Mouse (Mus musculus) MEL (cell line): ENCODE measurements around the gene Dennd2a. TPM values are rescaled to one million over a fixed set of nuclear protein-coding genes. Genes with fewer than 3 reads are reported as not detected.

Experiments
- DNase-seq: peaks from one replicate; pipeline ENCODE4 v3.0.0; 2011; ENCODE audit warnings: low read depth, low spot score
- H3K27ac ChIP-seq: 2 replicates; pipeline ENCODE4 v1.5.1; 2012; ENCODE audit warnings: low read depth, mild to moderate bottlenecking, control low read depth, low read length, moderate library complexity; ENCODE audit not compliant: control insufficient read depth
- H3K27me3 ChIP-seq, 2 experiments: fragments of 150-350 bp in 1 of 2; sonication (generic) in 1 of 2; 2 replicates each; pipeline ENCODE4 v1.6.1; 2012; ENCODE audit warnings: low read length in 2 of 2, mild to moderate bottlenecking in 2 of 2, improper control_type of control experiment in 1 of 2, moderate library complexity in 1 of 2; ENCODE audit not compliant: insufficient read depth in 2 of 2, control insufficient read depth in 1 of 2
- H3K36me3 ChIP-seq, 2 experiments: 2 replicates each; pipeline ENCODE4 v1.6.1; 2012 to 2014; ENCODE audit warnings: low read length in 2 of 2, improper control_type of control experiment in 1 of 2, inconsistent platforms in 1 of 2, mild to moderate bottlenecking in 1 of 2; ENCODE audit not compliant: insufficient read depth in 2 of 2, control insufficient read depth in 1 of 2
- H3K4me1 ChIP-seq, 2 experiments: fragments of 150-350 bp in 1 of 2; sonication (generic) in 1 of 2; 2 replicates each; pipeline ENCODE4 v1.6.1; 2012; ENCODE audit warnings: low read length in 2 of 2, improper control_type of control experiment in 1 of 2, mild to moderate bottlenecking in 1 of 2; ENCODE audit not compliant: insufficient read depth in 2 of 2, control insufficient read depth in 1 of 2
- H3K4me3 ChIP-seq, 2 experiments: fragments of 150-350 bp in 1 of 2; sonication (generic) in 1 of 2; 2 replicates each; pipeline ENCODE4 v1.5.1; 2012; ENCODE audit warnings: low read depth in 2 of 2, low read length in 2 of 2, mild to moderate bottlenecking in 2 of 2, moderate library complexity in 2 of 2, control low read depth in 1 of 2, improper control_type of control experiment in 1 of 2; ENCODE audit not compliant: control insufficient read depth in 1 of 2, insufficient read depth in 1 of 2
- H3K79me2 ChIP-seq: 2 replicates; pipeline ENCODE4 v1.6.1; 2012; ENCODE audit warnings: mild to moderate bottlenecking, low read length, moderate library complexity; ENCODE audit not compliant: control insufficient read depth, poor library complexity, insufficient read depth
- H3K9ac ChIP-seq: 2 replicates; pipeline ENCODE4 v1.6.1; 2012; ENCODE audit warnings: low read depth, mild to moderate bottlenecking, control low read depth, low read length, moderate library complexity; ENCODE audit not compliant: control insufficient read depth, poor library complexity, severe bottlenecking
- H3K9me3 ChIP-seq: fragments of 150-350 bp; sonication (generic); replicated peaks from 2 replicates; pipeline ENCODE4 v1.6.1; 2012; ENCODE audit warnings: mild to moderate bottlenecking, low read length, improper control_type of control experiment, moderate library complexity; ENCODE audit not compliant: insufficient read depth
- BHLHE40 ChIP-seq: IDR thresholded peaks from 2 replicates; pipeline ENCODE4 v1.6.1; 2012; ENCODE audit warnings: low read depth, mild to moderate bottlenecking, inconsistent platforms, low read length, improper control_type of control experiment, borderline replicate concordance
- CHD2 ChIP-seq: IDR thresholded peaks from 2 replicates; pipeline ENCODE4 v1.6.1; 2011; ENCODE audit warnings: low read length, improper control_type of control experiment
- CTCF ChIP-seq, 3 experiments: IDR thresholded peaks in 2 of 3; conservative IDR thresholded peaks in 1 of 3; 2 replicates each; pipeline ENCODE4 v1.5.1; 2011 to 2012; ENCODE audit warnings: low read length in 3 of 3, low read depth in 2 of 3, mild to moderate bottlenecking in 2 of 3, improper control_type of control experiment in 1 of 3, inconsistent platforms in 1 of 3, mixed read lengths in 1 of 3, moderate library complexity in 1 of 3; ENCODE audit not compliant: control insufficient read depth in 1 of 3, insufficient read depth in 1 of 3, poor library complexity in 1 of 3, severe bottlenecking in 1 of 3
- EP300 ChIP-seq, 2 experiments: IDR thresholded peaks; 2 replicates each; pipeline ENCODE4 v1.6.1; 2011; ENCODE audit warnings: improper control_type of control experiment in 2 of 2, low read length in 2 of 2, low read depth in 1 of 2, mild to moderate bottlenecking in 1 of 2
- ETS1 ChIP-seq: IDR thresholded peaks from 2 replicates; pipeline ENCODE4 v1.6.1; 2012; ENCODE audit warnings: low read depth, mild to moderate bottlenecking, inconsistent platforms, low read length, improper control_type of control experiment, moderate library complexity
- KAT2A ChIP-seq: conservative IDR thresholded peaks from 2 replicates; pipeline ENCODE4 v1.6.1; 2012; ENCODE audit warnings: low read depth, low read length, improper control_type of control experiment, inconsistent platforms
- MAFK ChIP-seq: IDR thresholded peaks from 2 replicates; pipeline ENCODE4 v1.6.1; 2011; ENCODE audit warnings: low read depth, mild to moderate bottlenecking, low read length, improper control_type of control experiment, borderline replicate concordance
- MYB ChIP-seq: IDR thresholded peaks from 2 replicates; pipeline ENCODE4 v1.6.1; 2011; ENCODE audit warnings: mild to moderate bottlenecking, low read depth, low read length, improper control_type of control experiment
- USF2 ChIP-seq, 2 experiments: IDR thresholded peaks; 2 replicates each; pipeline ENCODE4 v1.6.1; 2011 to 2012; ENCODE audit warnings: improper control_type of control experiment in 2 of 2, low read length in 2 of 2, borderline replicate concordance in 1 of 2, inconsistent platforms in 1 of 2, low read depth in 1 of 2, mild to moderate bottlenecking in 1 of 2; ENCODE audit not compliant: insufficient read depth in 1 of 2
- ZC3H11A ChIP-seq: IDR thresholded peaks from 2 replicates; pipeline ENCODE4 v1.6.1; 2012; ENCODE audit warnings: low read depth, mild to moderate bottlenecking, inconsistent platforms, low read length, improper control_type of control experiment
- ZKSCAN1 ChIP-seq: IDR thresholded peaks from 2 replicates; pipeline ENCODE4 v1.6.1; 2012; ENCODE audit warnings: low read depth, mild to moderate bottlenecking, inconsistent platforms, low read length, improper control_type of control experiment, moderate library complexity
- ZMIZ1 ChIP-seq: IDR thresholded peaks from 2 replicates; pipeline ENCODE4 v1.6.1; 2012; ENCODE audit warnings: low read depth, mild to moderate bottlenecking, inconsistent platforms, low read length, improper control_type of control experiment, moderate library complexity
- ZNF384 ChIP-seq: IDR thresholded peaks from 2 replicates; pipeline ENCODE4 v1.6.1; 2012; ENCODE audit warnings: low read depth, mild to moderate bottlenecking, inconsistent platforms, low read length, improper control_type of control experiment
- polyA plus RNA-seq, 2 experiments: library from polyadenylated mRNA; stranded (reverse) in 1 of 2; unstranded in 1 of 2; fragments of >175 nt in 1 of 2; fragments of >200 nt in 1 of 2; gene quantifications; 2 replicates each; pipeline versions ENCODE4 v1.2.1 to v1.2.4; 2012; ENCODE audit warnings: low replicate concordance in 2 of 2, low read depth in 1 of 2; ENCODE audit not compliant: insufficient read length in 2 of 2, insufficient read depth in 1 of 2, missing spikeins in 1 of 2
- total RNA-seq: library from RNA; depleted of rRNA; stranded (reverse); fragments of 300-350 nt; gene quantifications from 2 replicates; pipeline ENCODE4 v1.2.3, GENCODE M21; 2012

Gene Dennd2a
- total and polyA plus RNA-seq, 3 experiments: 0.15 TPM; not detected in 2

DNA sequence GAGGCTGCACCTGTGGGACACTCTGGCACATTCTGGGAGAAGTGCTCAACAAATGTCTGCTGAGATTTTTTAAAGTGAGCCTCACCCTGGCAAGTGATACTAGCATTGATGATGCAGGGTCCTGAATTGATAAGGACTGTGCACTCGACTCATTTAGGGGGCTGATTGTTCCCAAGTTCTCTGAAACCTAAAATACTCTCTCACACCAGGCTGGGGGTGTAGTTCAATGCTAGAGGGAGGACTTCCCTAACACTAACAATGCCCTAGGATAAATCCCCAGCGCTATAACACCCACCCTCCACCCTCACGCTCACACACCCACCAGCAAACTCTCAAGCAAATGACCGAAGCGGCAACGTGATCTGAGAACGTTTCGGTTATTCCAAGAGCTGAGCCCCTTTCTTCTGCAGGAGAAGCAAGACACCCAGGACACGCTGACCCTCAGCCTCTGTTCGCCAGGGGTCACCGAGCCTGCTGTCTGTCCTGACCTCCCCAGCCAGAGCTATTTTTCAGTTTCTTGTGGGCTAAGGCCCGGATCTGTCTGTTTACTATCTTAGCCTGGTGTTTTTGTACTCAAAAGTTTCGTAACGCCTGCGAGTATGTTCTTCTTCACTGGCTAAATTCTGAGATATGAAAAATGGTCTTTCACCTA, 13.8 kb downstream of the Dennd2a start:
- Histone ChIP-seq H3K9me3 (no peaks in the 10 kb centered on the region), H3K4me3 (no peak overlapping the region), H3K79me2 (no peaks in the 10 kb centered on the region), H3K27ac (no peak overlapping the region), H3K36me3 (no peaks in the 10 kb centered on the region), H3K4me1 (no peaks in the 10 kb centered on the region), H3K9ac (no peak overlapping the region), H3K27me3 (peaks cover 2% of the 10 kb centered on the region in 2 experiments; a peak in 2 of 4 replicates)
- TF ChIP-seq KAT2A: no peak
- no peak for TF ChIP-seq ZC3H11A
- TF ChIP-seq ZMIZ1: no peak
- no peak for DNase-seq

DNA sequence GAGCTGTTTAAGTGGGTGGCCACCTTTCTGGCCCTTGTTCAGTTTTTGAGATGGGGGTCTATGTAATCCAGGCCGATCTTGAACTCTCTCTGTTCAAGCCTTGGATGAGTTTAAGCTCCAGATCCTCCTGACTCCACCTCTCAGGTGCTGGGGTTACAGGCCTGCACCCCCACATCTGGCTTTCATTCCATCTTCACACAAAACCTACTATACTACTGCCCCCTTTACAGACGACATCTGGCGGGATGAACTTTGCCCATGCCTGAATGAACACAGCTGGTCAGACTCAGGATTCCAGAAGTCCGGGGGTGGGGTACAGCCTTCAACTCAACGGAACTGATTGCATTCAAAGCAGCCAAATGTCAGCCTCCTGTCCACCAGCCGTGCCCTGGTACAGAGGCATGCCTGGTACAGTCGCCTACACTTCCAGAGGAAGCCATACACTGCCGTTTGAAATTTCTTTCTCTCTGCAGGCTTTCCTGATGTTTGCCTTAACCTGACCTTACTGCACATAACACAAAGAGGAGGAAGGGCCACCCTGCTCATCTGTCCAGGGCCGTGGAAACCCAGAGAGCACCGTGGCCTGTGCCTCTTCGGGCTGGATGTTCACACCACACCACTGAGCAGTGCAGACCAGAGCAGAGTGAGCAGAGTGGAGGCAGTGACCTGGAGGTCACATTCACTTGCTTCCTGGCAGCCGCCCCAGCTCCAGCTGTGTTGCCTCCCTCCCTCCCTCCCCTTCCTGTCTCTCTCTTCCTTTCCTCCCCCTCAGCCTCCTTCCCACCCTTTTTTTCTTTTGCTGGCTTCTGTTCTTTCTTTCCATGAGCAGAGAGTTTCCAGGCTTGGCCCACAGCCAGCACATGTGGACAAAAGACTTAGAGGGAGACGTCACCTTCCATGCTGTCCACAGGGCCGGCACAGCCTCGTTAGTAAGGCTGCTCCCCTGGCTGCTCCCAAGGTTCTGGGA, 14.8 kb downstream of the Dennd2a start:
- no peak for DNase-seq
- TF ChIP-seq MYB (no peak), EP300 (IDR thresholded peaks at IDR 0.05; ENCODE audit: low read depth in 1 of 2, low read length in 2 of 2) (no peak), CHD2 (no peak), ZMIZ1 (no peak), BHLHE40 (no peak), USF2 (IDR thresholded peaks at IDR 0.05; ENCODE audit: borderline replicate concordance in 1 of 2, insufficient read depth in 1 of 2, low read depth in 1 of 2, low read length in 2 of 2) (no peak), ZKSCAN1 (no peak), CTCF (IDR thresholded peaks at IDR 0.05 in 2 of 3, conservative IDR thresholded peaks at IDR 0.05 in 1 of 3; ENCODE audit: control insufficient read depth in 1 of 3, insufficient read depth in 1 of 3, low read depth in 2 of 3, low read length in 3 of 3, poor library complexity in 1 of 3, severe bottlenecking in 1 of 3) (no peak), MAFK (no peak), ETS1 (no peak), ZNF384 (no peak)
- Histone ChIP-seq H3K4me3 (no peak overlapping the region), H3K27ac (no peak overlapping the region), H3K27me3 (no peaks in the 10 kb centered on the region; a peak in 1 of 4 replicates), H3K36me3 (no peaks in the 10 kb centered on the region), H3K9me3 (no peaks in the 10 kb centered on the region), H3K4me1 (no peaks in the 10 kb centered on the region), H3K79me2 (no peaks in the 10 kb centered on the region), H3K9ac (no peak overlapping the region)
